Mouse (Mus musculus): ENCODE results near the gene Atf6.

Atf6 gene

GRCm38 (mm10) chr1:170771437-170772003, 96.1 kb downstream of the Atf6 start:
- no peak for DNase-seq (ENCODE audit: low spot score in 2 of 2)

- DNase-seq (ENCODE audit: low spot score in 2 of 2), result no peak
Measured at GRCm38 (mm10) chr1:170770691-170771090, 96.9 kb downstream of the Atf6 start.

- no peak for DNase-seq (ENCODE audit: low spot score in 2 of 2)
Measured at GRCm38 (mm10) chr1:170766997-170767396, 100.6 kb downstream of the Atf6 start.

GRCm38 (mm10) chr1:170764798-170765197, 102.8 kb downstream of the Atf6 start:
- no peak for DNase-seq (ENCODE audit: low spot score in 2 of 2)

GRCm38 (mm10) chr1:170761634-170762033, 105.9 kb downstream of the Atf6 start:
- no peak for DNase-seq (ENCODE audit: low spot score in 2 of 2)

GRCm38 (mm10) chr1:170753597-170753996, 114.0 kb downstream of the Atf6 start:
- no peak for DNase-seq (ENCODE audit: low spot score in 2 of 2)

- no peak for DNase-seq (ENCODE audit: low spot score in 2 of 2)
Measured at GRCm38 (mm10) chr1:170751797-170752196, 115.8 kb downstream of the Atf6 start.

- no peak for DNase-seq (ENCODE audit: low spot score in 2 of 2)
Measured at GRCm38 (mm10) chr1:170746523-170746922, 121.0 kb downstream of the Atf6 start.

GRCm38 (mm10) chr1:170741497-170742246, 125.9 kb downstream of the Atf6 start:
- no peak for DNase-seq (ENCODE audit: low spot score in 2 of 2)

GRCm38 (mm10) chr1:170734866-170735265, 132.7 kb downstream of the Atf6 start:
- DNase-seq (ENCODE audit: low spot score in 2 of 2), result no peak

GRCm38 (mm10) chr1:170732596-170732890, 135.0 kb downstream of the Atf6 start:
- no peak for DNase-seq (ENCODE audit: low spot score in 2 of 2)

GRCm38 (mm10) chr1:170731865-170732595, 135.5 kb downstream of the Atf6 start:
- no peak for DNase-seq (ENCODE audit: low spot score in 2 of 2)

GRCm38 (mm10) chr1:170729267-170729962, 138.2 kb downstream of the Atf6 start:
- no peak for DNase-seq (ENCODE audit: low spot score in 2 of 2)

- DNase-seq (ENCODE audit: low spot score in 2 of 2), result no peak
Measured at GRCm38 (mm10) chr1:170728524-170728923, 139.0 kb downstream of the Atf6 start.

GRCm38 (mm10) chr1:170721560-170721959, 146.0 kb downstream of the Atf6 start:
- no peak for DNase-seq (ENCODE audit: low spot score in 2 of 2)

- no peak for DNase-seq (ENCODE audit: low spot score in 2 of 2)
Measured at GRCm38 (mm10) chr1:170718133-170718810, 149.3 kb downstream of the Atf6 start.

- DNase-seq (ENCODE audit: low spot score in 2 of 2), result no peak
Measured at GRCm38 (mm10) chr1:170717241-170717828, 150.2 kb downstream of the Atf6 start.

- no peak for DNase-seq (ENCODE audit: low spot score in 2 of 2)
Measured at GRCm38 (mm10) chr1:170711731-170712130, 155.8 kb downstream of the Atf6 start.

- no peak for DNase-seq (ENCODE audit: low spot score in 2 of 2)
Measured at GRCm38 (mm10) chr1:170709969-170710368, 157.6 kb downstream of the Atf6 start.

- DNase-seq (ENCODE audit: low spot score in 2 of 2), result no peak
Measured at GRCm38 (mm10) chr1:170709481-170709880, 158.1 kb downstream of the Atf6 start.

- no peak for DNase-seq (ENCODE audit: low spot score in 2 of 2)
Measured at GRCm38 (mm10) chr1:170709034-170709433, 158.5 kb downstream of the Atf6 start.
